In the genomic region with DNA sequence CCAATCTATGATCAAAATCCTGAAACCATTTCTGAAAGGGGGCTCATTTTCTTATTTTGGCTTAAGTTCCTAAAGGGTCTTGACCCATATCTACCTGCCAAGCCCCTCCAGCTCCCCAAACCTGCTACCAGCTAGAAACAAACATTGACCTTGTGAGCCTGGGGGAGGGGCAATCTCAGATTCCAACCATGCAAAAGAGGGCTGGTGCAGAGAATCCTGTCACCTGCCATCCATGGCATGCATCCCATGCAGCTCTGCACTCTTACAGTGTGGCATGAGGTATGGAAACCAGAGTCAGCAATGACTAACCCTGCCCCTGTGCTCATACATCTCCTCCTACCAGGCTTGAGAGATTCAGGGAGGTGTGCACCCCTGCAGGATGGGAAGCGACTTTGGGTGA, we compare ENCODE assay signal across 26 mouse cellular contexts.
"Had no signal": no experiment of that assay in that cellular context is flagged by ENCODE, and none has a peak within 500 bp of the region (broad histone marks: within the 10 kb centered on the region; RNA-seq: fewer than 3 reads in every experiment).

No protein-coding gene starts in this region.

- DNase-seq: liver; liver, embryonic 13.5 days; liver, postnatal 0 days; lung, adult 18-20 months; lung, adult 2 months; lung, postnatal 10 days; lung, postnatal 14 days; lung, postnatal 36 days; lung, postnatal 4 days had no signal

- H3K27ac ChIP-seq: limb, embryonic 10.5 days; limb, embryonic 12.5 days; limb, embryonic 13.5 days; limb, embryonic 15.5 days; liver, embryonic 12.5 days; liver, embryonic 13.5 days; liver, embryonic 14.5 days; liver, embryonic 15.5 days; lung, embryonic 15.5 days; macrophage; midbrain, embryonic 10.5 days; midbrain, embryonic 12.5 days; midbrain, embryonic 13.5 days; midbrain, embryonic 15.5 days; neural tube, embryonic 12.5 days; neural tube, embryonic 13.5 days had no signal

- H3K4me3 ChIP-seq: limb, embryonic 10.5 days; limb, embryonic 12.5 days; limb, embryonic 13.5 days; limb, embryonic 15.5 days; liver, embryonic 12.5 days; liver, embryonic 13.5 days; liver, embryonic 15.5 days; lung, embryonic 15.5 days; megakaryocyte, embryonic 14.5 days; midbrain, embryonic 10.5 days; midbrain, embryonic 12.5 days; midbrain, embryonic 13.5 days; midbrain, embryonic 15.5 days; myocyte; neural tube, embryonic 12.5 days; neural tube, embryonic 13.5 days had no signal
